Mouse (Mus musculus) cerebellum, adult (tissue): ENCODE results near the gene Rtraf.

ENCODE experiments used
- ATAC-seq: cut with Nextera tagmentation; 2 replicates; pipeline ENCODE4 v1.9.2; 2017; ENCODE audit warnings: mild to moderate bottlenecking, moderate library complexity, mixed read lengths; ENCODE audit not compliant: insufficient number of reproducible peaks, low FRiP score, low TSS enrichment

The Rtraf gene

GRCm38 (mm10) chr14:19801474-19802215 lies 22.0 kb downstream of the Rtraf start:
- ATAC-seq = no peak

- ATAC-seq = no peak
Observed at GRCm38 (mm10) chr14:19800485-19800884, 23.1 kb downstream of the Rtraf start.

DNA sequence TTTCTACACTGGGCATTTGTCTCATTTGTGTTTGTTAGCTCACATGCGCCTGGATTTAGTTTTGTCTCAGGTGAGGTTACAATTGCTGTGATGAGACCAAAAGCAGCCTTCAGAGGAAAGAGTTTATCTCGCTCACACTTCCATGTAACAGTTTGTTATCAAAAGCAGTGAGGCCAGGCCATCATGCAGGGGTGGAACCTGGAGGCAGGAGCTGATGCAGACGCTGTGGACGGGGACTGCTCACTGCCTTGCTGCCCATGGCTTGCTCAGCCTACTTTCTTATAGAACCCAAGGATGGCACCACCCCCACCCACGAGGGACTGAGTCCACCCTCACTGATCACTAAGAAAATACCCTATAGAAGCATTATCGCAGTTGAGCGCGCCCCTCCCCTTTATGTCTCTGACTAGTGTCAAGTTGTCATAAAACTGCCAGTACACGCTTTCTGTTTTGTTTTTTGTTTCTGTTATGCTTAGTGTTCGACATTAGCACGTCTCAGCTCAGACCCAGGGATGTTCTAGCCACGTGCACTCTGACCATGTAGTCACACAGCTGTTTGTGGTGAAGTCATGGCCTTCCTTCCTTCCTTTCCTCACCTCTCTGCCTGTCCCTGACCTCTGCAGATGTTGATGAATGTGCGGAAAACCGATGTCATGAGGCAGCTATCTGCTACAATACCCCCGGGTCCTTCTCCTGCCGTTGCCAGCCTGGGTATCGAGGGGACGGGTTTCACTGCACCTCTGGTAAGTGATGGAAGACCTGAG lies 26.9 kb downstream of the Rtraf start:
- ATAC-seq = no peak

GRCm38 (mm10) chr14:19794881-19795280 lies 28.7 kb downstream of the Rtraf start:
- no peak for ATAC-seq

GRCm38 (mm10) chr14:19788443-19788842 lies 35.2 kb downstream of the Rtraf start:
- ATAC-seq = no peak

DNA sequence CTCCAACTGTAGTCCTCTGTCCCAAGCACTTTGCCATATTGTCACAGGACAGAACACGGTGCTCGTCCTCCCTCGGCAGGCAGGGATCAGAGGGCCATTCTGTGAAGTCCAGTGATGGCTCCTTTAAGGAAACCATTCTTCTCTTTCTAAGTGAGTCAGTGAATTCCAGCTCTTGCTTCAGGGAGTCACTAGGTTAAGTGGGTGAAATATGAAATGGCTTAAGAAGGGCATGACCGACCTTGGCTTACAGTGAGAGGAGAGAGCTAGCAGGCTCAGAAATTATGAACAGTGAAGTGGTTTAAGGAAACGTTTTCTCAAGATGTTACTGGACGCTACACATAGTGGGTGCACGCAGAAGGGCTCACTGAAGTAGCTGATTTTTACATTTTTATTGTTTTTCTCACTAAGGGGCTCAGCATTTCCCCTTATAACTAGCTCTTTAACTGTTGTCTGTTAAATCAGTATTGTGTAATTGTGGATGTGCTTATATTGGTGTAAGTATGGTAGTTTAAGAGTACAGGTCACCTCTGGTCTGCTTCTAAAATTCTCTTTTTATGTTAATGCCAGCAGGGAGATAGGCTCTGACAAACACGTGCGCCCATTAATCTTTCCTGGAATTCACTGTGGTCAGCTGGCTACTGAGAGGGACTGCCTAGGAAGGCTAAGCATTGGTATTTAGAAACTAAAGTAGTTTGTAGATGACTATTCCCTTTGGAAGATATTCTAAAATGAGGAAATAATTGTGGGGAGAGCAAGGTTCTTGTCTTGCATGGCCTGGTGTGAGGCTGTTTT lies 37.6 kb downstream of the Rtraf start:
- no peak for ATAC-seq

DNA sequence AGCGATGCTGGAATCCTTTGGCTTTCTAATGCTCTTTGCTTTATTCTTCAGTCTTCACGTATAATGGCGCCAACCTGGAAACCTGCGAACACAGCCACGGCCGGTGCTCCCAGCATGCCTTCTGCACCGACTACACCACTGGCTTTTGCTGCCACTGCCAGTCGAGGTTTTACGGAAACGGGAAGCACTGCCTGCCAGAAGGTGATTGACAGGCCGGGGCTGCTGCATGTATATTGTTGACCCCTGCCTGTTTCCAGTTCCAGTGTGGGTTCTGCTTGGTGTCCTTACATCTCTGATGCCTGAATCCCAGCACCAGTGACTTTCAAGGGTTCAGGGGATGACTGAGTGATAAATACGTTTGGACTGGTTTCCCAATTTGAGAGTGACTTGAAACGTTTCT lies 45.7 kb downstream of the Rtraf start:
- ATAC-seq = no peak

- ATAC-seq = no peak
Observed at GRCm38 (mm10) chr14:19777365-19777764, 46.3 kb downstream of the Rtraf start.

DNA sequence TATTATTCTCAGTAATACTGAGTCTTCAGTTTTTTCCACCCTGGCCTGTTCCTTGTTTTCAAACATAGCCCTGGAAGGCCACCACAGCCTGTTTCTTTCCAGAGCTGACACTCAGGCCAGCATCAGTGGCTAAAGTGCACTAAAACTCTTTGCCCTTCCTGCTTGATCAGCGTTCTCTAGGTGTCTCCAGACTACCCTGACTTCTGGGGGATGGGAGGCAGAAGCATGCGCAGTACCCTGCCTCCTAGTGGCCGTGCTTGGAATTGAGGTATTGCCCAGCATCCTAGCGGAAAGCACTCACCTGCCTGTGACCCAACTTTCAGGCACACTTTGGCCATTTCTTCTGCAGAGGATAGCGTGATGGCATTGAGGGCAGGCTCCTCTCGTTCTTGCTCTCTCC lies 46.7 kb downstream of the Rtraf start:
- no peak for ATAC-seq

GRCm38 (mm10) chr14:19776179-19776578 lies 47.4 kb downstream of the Rtraf start:
- no peak for ATAC-seq

DNA sequence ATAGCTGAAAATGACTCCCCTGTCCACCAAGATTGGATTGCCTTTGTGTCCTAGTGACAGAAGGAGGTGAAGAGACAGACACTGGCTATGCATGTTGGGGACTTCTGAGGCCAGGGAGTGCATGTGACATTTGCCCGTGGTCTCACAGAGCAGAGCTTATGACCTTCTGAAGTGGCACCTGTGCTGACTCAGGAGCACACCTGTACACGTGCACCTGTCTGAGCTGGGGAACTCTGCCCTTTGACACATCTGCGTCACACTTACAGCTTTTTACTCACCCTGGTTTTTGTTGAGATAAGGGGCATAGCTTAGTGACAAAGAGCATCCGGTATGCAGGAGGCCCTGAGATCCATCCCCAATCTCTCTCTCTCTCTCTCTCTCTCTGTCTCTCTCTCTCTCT lies 48.1 kb downstream of the Rtraf start:
- ATAC-seq = no peak

GRCm38 (mm10) chr14:19774036-19774628 lies 49.5 kb downstream of the Rtraf start:
- no peak for ATAC-seq

GRCm38 (mm10) chr14:19771173-19771572 lies 52.5 kb downstream of the Rtraf start:
- no peak for ATAC-seq

DNA sequence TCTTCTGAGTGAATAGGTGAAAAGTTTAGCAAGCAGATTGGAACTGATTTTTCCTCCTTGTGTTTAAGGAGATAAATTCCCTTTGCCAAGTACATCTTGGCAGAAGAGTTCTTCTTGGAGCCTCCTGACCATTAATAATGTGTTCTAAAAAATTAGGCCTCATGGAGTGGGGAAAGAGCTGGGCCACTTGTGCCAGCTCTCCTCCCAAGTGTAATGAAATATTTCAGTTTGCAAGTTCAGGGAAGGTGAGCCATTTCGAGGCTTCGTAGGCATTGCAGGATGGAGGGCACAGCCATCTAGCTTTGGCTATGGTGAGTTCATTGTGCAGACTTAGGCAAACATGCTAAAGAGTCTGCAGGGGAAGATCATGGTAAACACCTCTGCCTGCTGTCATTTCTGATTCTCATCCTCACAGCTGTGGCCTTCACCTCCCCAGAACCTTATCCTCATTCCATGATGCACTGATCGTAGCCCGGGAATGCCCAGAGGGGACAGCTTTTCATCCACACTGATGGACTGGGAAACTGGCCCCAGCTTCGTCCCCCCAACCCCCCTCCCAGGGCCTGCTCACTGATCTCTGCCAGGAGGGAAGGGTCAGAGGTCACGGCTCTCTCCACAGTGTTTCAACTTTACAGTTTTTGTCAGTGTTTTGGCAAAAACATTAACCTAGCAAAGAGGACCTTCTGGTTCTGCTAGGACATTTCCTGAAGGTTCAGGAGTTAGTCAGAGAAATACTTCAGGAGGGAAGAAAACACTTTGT lies 54.0 kb downstream of the Rtraf start:
- no peak for ATAC-seq

DNA sequence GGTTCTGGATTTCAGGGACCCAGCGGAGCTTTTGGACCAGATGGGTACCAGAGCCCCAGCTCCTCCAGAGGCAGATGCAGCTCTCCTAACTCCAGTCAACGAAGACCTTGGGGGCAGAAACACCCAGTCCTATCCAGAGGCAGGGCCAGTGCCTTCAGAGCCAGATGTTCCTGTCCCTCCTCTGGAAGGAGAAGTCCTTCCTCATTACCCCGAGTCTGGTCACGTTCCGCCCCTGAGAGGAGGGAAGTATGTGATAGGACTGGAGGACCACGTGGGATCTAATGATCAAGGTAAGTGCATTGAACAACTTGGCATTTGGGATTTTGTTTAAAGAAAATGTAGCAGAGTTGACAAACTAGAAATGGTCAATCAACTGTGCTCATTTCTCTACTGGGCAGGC lies 55.0 kb downstream of the Rtraf start:
- ATAC-seq = no peak

- no peak for ATAC-seq
Observed at GRCm38 (mm10) chr14:19766380-19766649, 57.3 kb downstream of the Rtraf start.

GRCm38 (mm10) chr14:19765539-19766379 lies 57.9 kb downstream of the Rtraf start:
- no peak for ATAC-seq

GRCm38 (mm10) chr14:19764331-19764730 lies 59.3 kb downstream of the Rtraf start:
- no peak for ATAC-seq

DNA sequence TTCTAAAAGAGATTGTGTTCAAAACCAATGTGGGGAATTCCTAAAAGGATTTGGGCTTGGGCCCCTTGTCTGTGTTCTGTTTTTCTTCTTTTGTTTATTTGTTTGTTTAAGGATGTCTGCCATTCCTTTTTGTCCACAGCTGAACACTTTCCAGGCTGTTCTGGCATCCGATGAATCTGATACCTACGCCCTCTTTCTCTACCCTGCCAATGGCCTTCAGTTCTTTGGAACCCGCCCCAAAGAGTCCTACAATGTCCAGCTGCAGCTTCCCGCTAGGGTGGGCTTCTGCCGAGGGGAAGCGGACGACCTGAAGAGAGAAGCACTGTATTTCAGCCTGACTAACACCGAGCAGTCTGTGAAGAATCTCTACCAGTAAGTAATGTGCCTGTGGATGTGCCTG lies 60.1 kb downstream of the Rtraf start:
- ATAC-seq = no peak
